Mouse (Mus musculus): ENCODE results near the gene AW146154. TPM values are rescaled to one million over a fixed set of nuclear protein-coding genes. Genes with fewer than 3 reads are reported as not detected.
"Not testable (repeated sequence)": the region's sequence is repeated elsewhere in the genome, so short reads cannot be mapped to it uniquely, and the experiment has no call there.

AW146154 gene
- polyA plus RNA-seq, 1 experiment from 2014 or later = 10.0 TPM

DNA sequence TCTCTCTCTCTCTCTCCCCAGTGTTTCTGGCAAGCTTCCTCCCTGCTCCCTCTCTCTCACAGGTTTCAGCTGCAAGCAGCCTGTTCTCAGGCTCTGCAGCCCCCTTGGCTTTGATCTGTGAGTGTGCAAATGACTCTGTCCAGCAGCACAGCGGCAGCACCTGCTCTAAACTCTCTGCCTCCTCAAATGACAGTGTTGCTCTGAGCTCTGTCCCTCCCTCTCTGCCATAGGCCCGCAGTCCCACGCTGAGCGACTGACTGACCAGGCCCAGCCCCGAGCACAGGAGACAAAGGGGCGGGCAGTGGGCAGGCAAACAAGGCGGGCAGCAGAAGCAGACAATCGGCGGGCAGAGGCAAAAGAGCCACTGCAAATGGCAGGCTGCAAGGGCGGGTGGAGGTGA is 47.8 kb downstream of the AW146154 start:
- Histone ChIP-seq H3K4me3 (ENCODE audit: low read depth, low read length) (no peak overlapping the region), H3K4me2 (ENCODE audit: low read depth, low read length, severe bottlenecking) (no peak overlapping the region), H3K9ac (ENCODE audit: low read length) (no peak overlapping the region), H3K36me3 (ENCODE audit: control insufficient read depth, insufficient read depth, low read length) (no peaks in the 10 kb centered on the region), H3K27ac (ENCODE audit: low read depth, low read length) (no peak overlapping the region), H3K9me3 (ENCODE audit: control insufficient read depth, low read length) (no peaks in the 10 kb centered on the region; the same call in 1 of the 2 replicates), H3K4me1 (replicated peaks; ENCODE audit: control insufficient read depth, insufficient read depth, low read length) (no peaks in the 10 kb centered on the region), H3K27me3 (ENCODE audit: control insufficient read depth, insufficient read depth, low read length) (no peaks in the 10 kb centered on the region)
- DNase-seq (ENCODE audit: low spot score) = peak; percentile 44
- 10% methylated on average over 10 of the region's 10 CpGs for WGBS
- ATAC-seq (replicated peaks; ENCODE audit: low FRiP score) = 0 out of 2 replicates have a peak, but pooled peaks have one; percentile 42

DNA sequence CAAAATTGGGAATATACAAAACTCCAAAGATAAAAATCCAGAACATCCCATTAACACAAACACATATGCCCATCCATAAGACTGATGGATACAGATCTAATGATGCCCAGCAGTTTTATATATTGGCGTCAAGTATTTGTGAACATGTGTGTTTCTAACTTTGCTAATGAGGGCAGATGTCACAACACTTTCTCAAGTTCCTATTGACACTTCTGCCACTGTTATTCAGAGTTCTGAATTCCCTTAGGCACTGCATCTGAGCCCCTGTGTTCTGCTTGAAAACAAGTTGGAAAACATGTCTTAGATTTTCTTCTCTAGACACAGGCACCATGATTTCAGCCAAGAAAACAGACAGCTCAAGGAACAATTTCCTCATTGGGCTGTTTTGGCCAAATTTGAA is 51.1 kb downstream of the AW146154 start, which contains the start of gene Vmn2r57:
Vmn2r57 (minus strand) TSS at position 101 of the 400 bp plus-strand sequence.
- H3K9ac ChIP-seq (ENCODE audit: low read length); H3K9me3 ChIP-seq (ENCODE audit: control insufficient read depth, low read length); H3K4me2 ChIP-seq (ENCODE audit: low read depth, low read length, severe bottlenecking); DNase-seq (ENCODE audit: low spot score); H3K36me3 ChIP-seq (ENCODE audit: control insufficient read depth, insufficient read depth, low read length); H3K27ac ChIP-seq (ENCODE audit: low read depth, low read length); H3K4me1 ChIP-seq (replicated peaks; ENCODE audit: control insufficient read depth, insufficient read depth, low read length); H3K27me3 ChIP-seq (ENCODE audit: control insufficient read depth, insufficient read depth, low read length); ATAC-seq (replicated peaks; ENCODE audit: low FRiP score); H3K4me3 ChIP-seq (ENCODE audit: low read depth, low read length): not testable (repeated sequence)
- WGBS = 72% methylated on average over 1 of the region's 1 CpGs

Other genes with a start within 250 kb of the AW146154 start
- 10.5 and 11.1 TPM in 2 replicates for gene AI987944, start 106.5 kb downstream of the AW146154 start, polyA plus RNA-seq (2014; fragmentation: Nextera tagmentation; extraction: Ambion mirVana)
- gene Vmn2r57, start 51.2 kb downstream of the AW146154 start, polyA plus RNA-seq (2014; fragmentation: Nextera tagmentation; extraction: Ambion mirVana) = 0.19 and 0.27 TPM in 2 replicates
- gene Gm20449, start 473 bp downstream of the AW146154 start, polyA plus RNA-seq (2014; fragmentation: Nextera tagmentation; extraction: Ambion mirVana) = 0.08 and 0.11 TPM in 2 replicates
- not detected in 2 replicates for gene Gm6871, start 73.8 kb upstream of the AW146154 start, polyA plus RNA-seq (2014; fragmentation: Nextera tagmentation; extraction: Ambion mirVana)
- 19.0 and 19.2 TPM in 2 replicates for gene 2610021A01Rik, start 99.3 kb upstream of the AW146154 start, polyA plus RNA-seq (2014; fragmentation: Nextera tagmentation; extraction: Ambion mirVana)
- gene Zfp788, start 133.3 kb upstream of the AW146154 start, polyA plus RNA-seq (2014; fragmentation: Nextera tagmentation; extraction: Ambion mirVana) = 16.2 and 19.2 TPM in 2 replicates